Mouse (Mus musculus) heart, postnatal 0 days (tissue): ENCODE data around the gene Tlx2. TPM values are rescaled to one million over a fixed set of nuclear protein-coding genes. Genes with fewer than 3 reads are reported as not detected.

Experiments
- ATAC-seq: fragments of 200-750 bp; cut with Nextera tagmentation; 2 replicates; pipeline ENCODE4 v1.8.0; 2017; ENCODE audit warnings: low read depth, moderate number of reproducible peaks, moderate library complexity; ENCODE audit not compliant: insufficient read depth
- DNase-seq: peaks from one replicate; pipeline ENCODE4 v3.0.0-alpha.2; 2016; ENCODE audit warnings: low spot score
- H3K27ac ChIP-seq: fragments of 300-500 bp; sonication (generic); 2 replicates; pipeline ENCODE4 v1.5.1; 2014; ENCODE audit warnings: low read depth, mild to moderate bottlenecking
- H3K27me3 ChIP-seq: fragments of 300-500 bp; sonication (generic); 2 replicates; pipeline ENCODE4 v1.6.1; 2014; ENCODE audit warnings: low read length, mixed read lengths; ENCODE audit not compliant: control insufficient read depth, insufficient read depth
- H3K36me3 ChIP-seq: fragments of 300-500 bp; sonication (generic); replicated peaks from 2 replicates; pipeline ENCODE4 v1.6.1; 2014; ENCODE audit warnings: low read length, mixed read lengths; ENCODE audit not compliant: control insufficient read depth, insufficient read depth
- H3K4me1 ChIP-seq: fragments of 300-500 bp; sonication (generic); 2 replicates; pipeline ENCODE4 v1.6.1; 2014; ENCODE audit warnings: antibody characterized with exemption; ENCODE audit not compliant: control insufficient read depth, insufficient read depth
- H3K4me2 ChIP-seq: fragments of 300-500 bp; sonication (generic); 2 replicates; pipeline ENCODE4 v1.6.1; 2014; ENCODE audit warnings: low read depth, mild to moderate bottlenecking, low read length, moderate library complexity
- H3K4me3 ChIP-seq: fragments of 300-500 bp; sonication (generic); 2 replicates; pipeline ENCODE4 v1.5.1; 2014; ENCODE audit warnings: low read depth, low read length
- H3K9ac ChIP-seq: fragments of 300-500 bp; sonication (generic); replicated peaks from 2 replicates; pipeline ENCODE4 v1.6.1; 2014; ENCODE audit warnings: low read depth, low read length, mixed read lengths
- H3K9me3 ChIP-seq: fragments of 300-500 bp; sonication (generic); replicated peaks from 2 replicates; pipeline ENCODE4 v1.6.1; 2016; ENCODE audit warnings: low read length; ENCODE audit not compliant: control insufficient read depth
- CTCF ChIP-seq: IDR thresholded peaks from 2 replicates; pipeline ENCODE4 v1.5.1; 2016; ENCODE audit warnings: antibody characterized with exemption, control low read depth, low read depth
- EP300 ChIP-seq: IDR thresholded peaks from 2 replicates; pipeline ENCODE4 v1.6.1; 2016; ENCODE audit warnings: antibody characterized with exemption, low read depth
- WGBS: fragments of 180-500 bp; shearing (Covaris S2); extraction: QIAGEN DNeasy Blood & Tissue Kit; methylation state at CpG from one replicate; pipeline ENCODE4 v1.1.7; 2014; 5-methylcytosine and 5-hydroxymethylcytosine counted together
- polyA plus RNA-seq: library from polyadenylated mRNA; unstranded; fragments of >200 nt; fragmentation: Nextera tagmentation; extraction: Ambion mirVana; gene quantifications from 2 replicates; pipeline ENCODE4 v1.2.1, GENCODE M21; 2015
- total RNA-seq: library from RNA; depleted of rRNA; stranded (reverse); fragments of >200 nt; gene quantifications from 2 replicates; pipeline ENCODE4 v1.2.3, GENCODE M21; 2014; ENCODE audit warnings: low replicate concordance; rRNA removed

The Tlx2 gene
- total RNA-seq, result not detected in 2 replicates
- polyA plus RNA-seq, result not detected in 2 replicates

GRCm38 (mm10) chr6:83070247-83070310 lies at the start of gene Tlx2:
Gene Tlx2 (minus strand): TSS chr6:83070293.
- Histone ChIP-seq H3K27me3 (peaks cover 97% of the 10 kb centered on the region), H3K4me2 (peak within 1 kb of the TSS; percentile 41; the same call in 1 of the 2 replicates), H3K9me3 (no peaks in the 10 kb centered on the region), H3K4me1 (peaks cover 3% of the 10 kb centered on the region; the same call in 1 of the 2 replicates), H3K36me3 (no peaks in the 10 kb centered on the region), H3K4me3 (peak within 1 kb of the TSS; percentile 35), H3K9ac (no peak within 1 kb of the TSS), H3K27ac (no peak within 1 kb of the TSS)
- no peak for TF ChIP-seq CTCF
- no peak for TF ChIP-seq EP300
- no peak for DNase-seq
- ATAC-seq, result no peak
- WGBS, result 1% methylated on average over 10 of the region's 10 CpGs

DNA sequence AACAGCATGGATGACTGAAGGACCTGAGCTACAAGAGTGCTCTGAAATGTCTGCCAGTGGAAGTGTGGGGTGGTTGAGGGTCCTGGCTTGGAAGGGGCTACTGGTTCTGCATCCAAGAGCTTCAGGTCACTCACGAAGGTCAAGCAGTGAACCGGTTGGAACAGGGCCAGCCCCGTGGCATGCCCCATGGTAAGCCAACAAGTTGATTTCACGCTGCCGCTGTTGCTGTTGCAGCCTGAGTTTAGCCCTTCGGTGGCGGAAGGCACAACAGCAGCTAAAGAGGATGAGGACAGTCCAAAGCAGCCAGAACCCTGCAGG lies 49.6 kb upstream of the Tlx2 start:
- Histone ChIP-seq H3K36me3 (peaks cover 15% of the 10 kb centered on the region), H3K9me3 (no peaks in the 10 kb centered on the region), H3K9ac (no peak overlapping the region), H3K27ac (no peak overlapping the region), H3K4me1 (peaks cover 27% of the 10 kb centered on the region), H3K27me3 (no peaks in the 10 kb centered on the region), H3K4me3 (no peak overlapping the region), H3K4me2 (no peak overlapping the region)
- DNase-seq (no peak), ATAC-seq (no peak)
- TF ChIP-seq EP300, result no peak
- TF ChIP-seq CTCF, result no peak
- 60% methylated on average over 7 of the region's 7 CpGs for WGBS

GRCm38 (mm10) chr6:83118825-83119733 lies 49.0 kb upstream of the Tlx2 start:
- WGBS, result 73% methylated on average over 14 of the region's 14 CpGs

GRCm38 (mm10) chr6:83118369-83118768 lies 48.3 kb upstream of the Tlx2 start:
- H3K27me3 ChIP-seq, result no peaks in the 10 kb centered on the region
- H3K4me1 ChIP-seq, result peaks cover 18% of the 10 kb centered on the region; the same call in 1 of the 2 replicates
- 79% methylated on average over 11 of the region's 11 CpGs for WGBS
- H3K27ac ChIP-seq, result no peak overlapping the region
- H3K9ac ChIP-seq, result no peak overlapping the region
- no peak overlapping the region for H3K4me3 ChIP-seq
- no peak for TF ChIP-seq CTCF
- TF ChIP-seq EP300, result no peak
- no peak overlapping the region for H3K4me2 ChIP-seq
- H3K36me3 ChIP-seq, result peaks cover 15% of the 10 kb centered on the region
- no peaks in the 10 kb centered on the region for H3K9me3 ChIP-seq
- ATAC-seq, result no peak
- no peak for DNase-seq

More at GRCm38 (mm10) chr6:83118825-83119733, 49.0 kb upstream of the Tlx2 start:
- H3K9ac ChIP-seq, result no peak overlapping the region
- H3K9me3 ChIP-seq, result no peaks in the 10 kb centered on the region
- no peak for ATAC-seq
- no peak overlapping the region for H3K4me2 ChIP-seq
- TF ChIP-seq CTCF, result no peak
- no peak for TF ChIP-seq EP300
- peaks cover 21% of the 10 kb centered on the region for H3K4me1 ChIP-seq
- no peak overlapping the region for H3K27ac ChIP-seq
- H3K4me3 ChIP-seq, result no peak overlapping the region
- DNase-seq, result no peak
- H3K27me3 ChIP-seq, result no peaks in the 10 kb centered on the region
- H3K36me3 ChIP-seq, result peaks cover 15% of the 10 kb centered on the region

DNA sequence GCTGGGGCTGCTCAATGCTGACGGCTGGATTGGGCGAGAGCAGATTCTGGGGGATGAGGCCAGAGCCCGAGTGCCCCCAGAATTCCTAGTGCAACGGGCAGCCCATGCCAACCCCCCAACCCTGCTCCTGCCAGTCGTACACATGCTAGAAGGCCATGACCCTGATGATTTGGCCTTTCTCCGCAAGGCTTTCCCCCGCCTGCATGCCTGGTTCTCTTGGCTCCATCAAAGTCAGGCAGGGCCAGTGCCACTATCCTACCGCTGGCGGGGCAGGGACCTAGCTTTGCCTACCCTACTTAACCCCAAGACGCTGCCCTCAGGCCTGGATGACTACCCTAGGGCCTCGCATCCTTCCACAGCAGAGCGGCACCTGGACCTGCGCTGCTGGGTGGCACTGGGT lies 47.5 kb upstream of the Tlx2 start:
- Histone ChIP-seq H3K9me3 (no peaks in the 10 kb centered on the region), H3K27ac (no peak overlapping the region), H3K4me2 (no peak overlapping the region), H3K4me3 (no peak overlapping the region), H3K4me1 (peaks cover 18% of the 10 kb centered on the region; the same call in 1 of the 2 replicates), H3K36me3 (peaks cover 15% of the 10 kb centered on the region), H3K9ac (no peak overlapping the region), H3K27me3 (no peaks in the 10 kb centered on the region)
- no peak for DNase-seq
- TF ChIP-seq EP300 (no peak), CTCF (no peak)
- no peak for ATAC-seq
- 91% methylated on average over 13 of the region's 13 CpGs for WGBS

DNA sequence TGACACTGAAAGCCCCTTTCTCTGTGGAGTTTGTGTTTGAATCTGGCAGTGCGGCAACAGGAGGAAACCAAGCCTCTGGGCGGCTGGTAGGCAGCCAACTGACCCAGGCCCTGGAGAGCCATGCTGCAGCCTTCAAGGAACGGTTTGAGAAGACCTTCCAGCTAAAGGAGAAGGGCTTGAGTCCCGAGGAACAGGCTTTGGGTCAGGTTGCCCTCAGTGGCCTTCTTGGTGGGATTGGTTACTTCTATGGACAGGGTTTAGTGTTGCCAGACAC lies 47.0 kb upstream of the Tlx2 start:
- 90% methylated on average over 4 of the region's 4 CpGs for WGBS
- no peak for TF ChIP-seq EP300
- no peak for TF ChIP-seq CTCF
- Histone ChIP-seq H3K27me3 (no peaks in the 10 kb centered on the region), H3K4me1 (peaks cover 14% of the 10 kb centered on the region; the same call in 1 of the 2 replicates), H3K9ac (no peak overlapping the region), H3K36me3 (peaks cover 15% of the 10 kb centered on the region), H3K27ac (no peak overlapping the region), H3K4me3 (no peak overlapping the region), H3K9me3 (no peaks in the 10 kb centered on the region), H3K4me2 (no peak overlapping the region)
- ATAC-seq (no peak), DNase-seq (no peak)
